Mouse (Mus musculus) left cerebral cortex, postnatal 14 days (tissue): Measurements from ENCODE around the gene Gcnt4. TPM values are rescaled to one million over a fixed set of nuclear protein-coding genes. Genes with fewer than 3 reads are reported as not detected.
"Not testable (repeated sequence)": the region's sequence is repeated elsewhere in the genome, so short reads cannot be mapped to it uniquely, and the experiment has no call there.

Experiments used
- DNase-seq, 2 experiments: peaks; one replicate each; pipeline ENCODE4 v3.0.0; 2021 to 2022; ENCODE audit warnings: low spot score in 2 of 2, mixed read lengths in 1 of 2
- intact Hi-C: fragments of 180-260 bp; cut with DNase I; formaldehyde crosslinking; loops from one replicate; pipeline ENCODE4 v1.15.1; 2025
- total RNA-seq, 2 experiments: library from RNA; stranded (reverse); gene quantifications; 2 replicates each; pipeline ENCODE4 v1.2.3; 2021

Gcnt4 gene
- total RNA-seq, 2 experiments from 2014 or later = 5.5 to 7.5 TPM

- intact Hi-C loops, DNase-seq: not testable (repeated sequence)
These were observed 17.0 kb downstream of the Gcnt4 start for GRCm38 (mm10) chr13:96941481-96941880.

- DNase-seq = peak in 1 of 2 experiments; percentile 66
- intact Hi-C loops = no loop called here
These were observed 19.1 kb downstream of the Gcnt4 start for GRCm38 (mm10) chr13:96943571-96943970.

- intact Hi-C loops = no loop called here
- no peak for DNase-seq
These were observed 21.3 kb downstream of the Gcnt4 start for GRCm38 (mm10) chr13:96945748-96946147.

GRCm38 (mm10) chr13:96947722-96948121 lies 23.2 kb downstream of the Gcnt4 start:
- intact Hi-C loops = no loop called here
- no peak for DNase-seq

GRCm38 (mm10) chr13:96951880-96952279 lies 27.4 kb downstream of the Gcnt4 start:
- DNase-seq = peak; percentile 52 to 88
- intact Hi-C loops = no loop called here

- no peak for DNase-seq
- intact Hi-C loops = no loop called here
These were observed 32.0 kb downstream of the Gcnt4 start for GRCm38 (mm10) chr13:96956466-96956865.

GRCm38 (mm10) chr13:96960019-96960418 lies 35.5 kb downstream of the Gcnt4 start:
- intact Hi-C loops = no loop called here
- DNase-seq = no peak

GRCm38 (mm10) chr13:96961366-96962157 lies 37.1 kb downstream of the Gcnt4 start:
- intact Hi-C loops = no loop called here
- DNase-seq = peak; percentile 51 to 75

- intact Hi-C loops = no loop called here
- no peak for DNase-seq
These were observed 38.3 kb downstream of the Gcnt4 start for GRCm38 (mm10) chr13:96962801-96963200.

GRCm38 (mm10) chr13:96964981-96965380 lies 40.5 kb downstream of the Gcnt4 start:
- intact Hi-C loops = no loop called here
- no peak for DNase-seq

- intact Hi-C loops = no loop called here
These were observed 42.0 kb downstream of the Gcnt4 start for GRCm38 (mm10) chr13:96966210-96967089.

GRCm38 (mm10) chr13:96967091-96967490 lies 42.6 kb downstream of the Gcnt4 start:
- DNase-seq = no peak
- intact Hi-C loops = no loop called here

More at GRCm38 (mm10) chr13:96966210-96967089, 42.0 kb downstream of the Gcnt4 start:
- no peak for DNase-seq

- DNase-seq = no peak
- intact Hi-C loops = no loop called here
These were observed 43.3 kb downstream of the Gcnt4 start for GRCm38 (mm10) chr13:96967822-96968221.

GRCm38 (mm10) chr13:96971076-96971475 lies 46.6 kb downstream of the Gcnt4 start:
- intact Hi-C loops = no loop called here

GRCm38 (mm10) chr13:96971861-96972282 lies 47.4 kb downstream of the Gcnt4 start:
- intact Hi-C loops = no loop called here
- DNase-seq = no peak

More at GRCm38 (mm10) chr13:96971076-96971475, 46.6 kb downstream of the Gcnt4 start:
- DNase-seq = no peak

GRCm38 (mm10) chr13:96973318-96973717 lies 48.8 kb downstream of the Gcnt4 start:
- intact Hi-C loops = no loop called here
- DNase-seq = no peak

- peak in 1 of 2 experiments; percentile 13 for DNase-seq
- intact Hi-C loops = no loop called here
These were observed 52.6 kb downstream of the Gcnt4 start for GRCm38 (mm10) chr13:96976986-96977595.

GRCm38 (mm10) chr13:96980561-96980960 lies 56.1 kb downstream of the Gcnt4 start:
- DNase-seq = no peak
- intact Hi-C loops = no loop called here

GRCm38 (mm10) chr13:96983251-96984126 lies 59.0 kb downstream of the Gcnt4 start:
- intact Hi-C loops = no loop called here
- DNase-seq = no peak
